In genomic region chr7:28932421-28933041, GRCm38 (mm10) we compare ENCODE assay signal across 12 mouse cellular contexts. TPM values are rescaled to one million over a fixed set of nuclear protein-coding genes. Genes with fewer than 3 reads are reported as not detected.
DNase-seq lines count a peak whose midpoint lies in the region; ATAC-seq lines count a peak whose summit lies in the region.
"Had no signal": no experiment of that assay in that cellular context is flagged by ENCODE, and none has a peak within 500 bp of the region (broad histone marks: within the 10 kb centered on the region; RNA-seq: fewer than 3 reads in every experiment).

No protein-coding gene starts in this region.

- no peaks in the 10 kb centered on the region; the same call in 1 of the 2 replicates for H3K36me3 ChIP-seq in heart, embryonic 16.5 days (ENCODE audit: control insufficient read depth, insufficient read depth)
- H3K36me3 ChIP-seq in forebrain, embryonic 13.5 days (ENCODE audit: poor library complexity, severe bottlenecking), result peaks cover 8% of the 10 kb centered on the region; the same call in 1 of the 2 replicates

- intact Hi-C loops in heart, postnatal 25 days (cut with DNase I), result loop anchor here (2.0 kb wide), 1 partner anchor 26 kb away; no protein-coding TSS in a partner anchor

- H3K27me3 ChIP-seq in heart, embryonic 16.5 days (ENCODE audit: control insufficient read depth, insufficient read depth, low read length), result no peaks in the 10 kb centered on the region
- H3K27me3 ChIP-seq in forebrain, embryonic 13.5 days, result no peaks in the 10 kb centered on the region
- H3K27me3 ChIP-seq: embryonic facial prominence, embryonic 12.5 days; Patski had no signal

- peaks cover 65% of the 10 kb centered on the region for H3K4me1 ChIP-seq in heart, embryonic 16.5 days (ENCODE audit: control insufficient read depth, insufficient read depth, low read length)
- H3K4me1 ChIP-seq in forebrain, embryonic 13.5 days, result peaks cover 21% of the 10 kb centered on the region; the same call in 1 of the 2 replicates

- no peak for ATAC-seq in heart, embryonic 16.5 days (replicated peaks; ENCODE audit: extremely low read depth, insufficient read depth, low FRiP score)
- no peak for ATAC-seq in forebrain, embryonic 13.5 days
- ATAC-seq: Patski had no signal

- H3K27ac ChIP-seq in heart, embryonic 16.5 days (ENCODE audit: low read length), result peak overlapping the region; percentile 15; the same call in 1 of the 2 replicates
- no peak overlapping the region for H3K27ac ChIP-seq in forebrain, embryonic 13.5 days
- H3K27ac ChIP-seq: embryonic facial prominence, embryonic 12.5 days had no signal

- 59% methylated on average over 6 of the region's 6 CpGs for WGBS in heart, embryonic 16.5 days
- WGBS in forebrain, embryonic 13.5 days, result 80% methylated on average over 6 of the region's 6 CpGs

- no peak overlapping the region for H3K4me3 ChIP-seq in heart, embryonic 16.5 days (ENCODE audit: low read length)
- H3K4me3 ChIP-seq in forebrain, embryonic 13.5 days, result no peak overlapping the region
- H3K4me3 ChIP-seq: embryonic facial prominence, embryonic 12.5 days had no signal

- peak; percentile 93 for DNase-seq in heart, adult 11 months
- DNase-seq in heart, postnatal 25 days (ENCODE audit: low spot score), result no peak
- peak; percentile 78 for DNase-seq in ES-CJ7 (ENCODE audit: low read depth, low spot score)
- peak; percentile 72 for DNase-seq in lung, postnatal 10 days
- no peak for DNase-seq in frontal cortex, postnatal 14 days (ENCODE audit: low spot score in 2 of 2)
- DNase-seq in cerebellum, postnatal 25 days, result no peak
- DNase-seq: right cerebral cortex, postnatal 25 days had no signal

- no peak overlapping the region for H3K9ac ChIP-seq in heart, embryonic 16.5 days (ENCODE audit: low read length)
- H3K9ac ChIP-seq in forebrain, embryonic 13.5 days, result no peak overlapping the region
- H3K9ac ChIP-seq: embryonic facial prominence, embryonic 12.5 days had no signal

- no peak overlapping the region for H3K4me2 ChIP-seq in heart, embryonic 16.5 days (ENCODE audit: low read depth, low read length)
- no peak overlapping the region for H3K4me2 ChIP-seq in forebrain, embryonic 13.5 days
- H3K4me2 ChIP-seq: embryonic facial prominence, embryonic 12.5 days had no signal

- H3K9me3 ChIP-seq in heart, embryonic 16.5 days (replicated peaks; ENCODE audit: control insufficient read depth, low read length), result no peaks in the 10 kb centered on the region
- H3K9me3 ChIP-seq in forebrain, embryonic 13.5 days (replicated peaks), result no peaks in the 10 kb centered on the region
- H3K9me3 ChIP-seq: embryonic facial prominence, embryonic 12.5 days had no signal

RNA-seq across cellular contexts. Expression of gene Actn4, which starts 29.6 kb away (rescaled TPM):
- 100 to 1,000 TPM in 1 of 2 experiments, 10 to 100 TPM in 1; 77.0 to 101 TPM for total RNA-seq in heart, postnatal 25 days (2021)
- 260 and 301 TPM in 2 replicates for polyA plus RNA-seq in heart, embryonic 16.5 days (2015; fragmentation: Nextera tagmentation; extraction: Ambion mirVana)
- 114 and 136 TPM in 2 replicates for polyA plus RNA-seq in forebrain, embryonic 13.5 days (2015; fragmentation: Nextera tagmentation; extraction: Ambion mirVana)

RNA-seq across cellular contexts. Expression of gene Eif3k, which starts 49.1 kb away (rescaled TPM):
- total RNA-seq in heart, postnatal 25 days (2021), result 100 to 1,000 TPM; 148 to 164 TPM
- polyA plus RNA-seq in heart, embryonic 16.5 days (2015; fragmentation: Nextera tagmentation; extraction: Ambion mirVana), result 262 and 283 TPM in 2 replicates
- polyA plus RNA-seq in forebrain, embryonic 13.5 days (2015; fragmentation: Nextera tagmentation; extraction: Ambion mirVana), result 351 and 356 TPM in 2 replicates

RNA-seq across cellular contexts. Expression of gene Map4k1, which starts 49.3 kb away (rescaled TPM):
- total RNA-seq in heart, postnatal 25 days (2021), result 1 to 10 TPM in 1 of 2 experiments, under 1 TPM in 1; 0.44 to 1.3 TPM
- polyA plus RNA-seq in heart, embryonic 16.5 days (2015; fragmentation: Nextera tagmentation; extraction: Ambion mirVana), result 6.0 and 12.2 TPM in 2 replicates
- 4.3 and 4.4 TPM in 2 replicates for polyA plus RNA-seq in forebrain, embryonic 13.5 days (2015; fragmentation: Nextera tagmentation; extraction: Ambion mirVana)

RNA-seq across cellular contexts. Expression of gene Capn12, which starts 51.3 kb away (rescaled TPM):
- under 1 TPM; 0.08 to 0.22 TPM for total RNA-seq in heart, postnatal 25 days (2021)
- polyA plus RNA-seq in heart, embryonic 16.5 days (2015; fragmentation: Nextera tagmentation; extraction: Ambion mirVana), result 0.41 and 0.42 TPM in 2 replicates
- polyA plus RNA-seq in forebrain, embryonic 13.5 days (2015; fragmentation: Nextera tagmentation; extraction: Ambion mirVana), result 0.21 and 0.30 TPM in 2 replicates
- total RNA-seq: hematopoietic stem cell, adult 5-6 weeks had no signal

Comparison
In these comparisons a context has a peak if more than half of its experiments do, and no peak if none do; other contexts are left out.
1. DNase-seq: peak in heart, adult 11 months (single experiment), ES-CJ7 (single experiment) and lung, postnatal 10 days (single experiment); none in heart, postnatal 25 days (single experiment), frontal cortex, postnatal 14 days (0 of 2) and cerebellum, postnatal 25 days (0 of 2).